Mouse (Mus musculus) MEL (cell line): ENCODE measurements at regions not wholly inside any gene's neighbourhood (a gene's known extent, or its start where the extent isn't known, plus 50 kb on each side); places are given as distances from the start of the nearest gene placed in this dataset.

Experiments used
- DNase-seq: peaks from one replicate; pipeline ENCODE4 v3.0.0; 2011; ENCODE audit warnings: low read depth, low spot score
- H3K27ac ChIP-seq: 2 replicates; pipeline ENCODE4 v1.5.1; 2012; ENCODE audit warnings: low read depth, mild to moderate bottlenecking, control low read depth, low read length, moderate library complexity; ENCODE audit not compliant: control insufficient read depth
- H3K27me3 ChIP-seq, 2 experiments: fragments of 150-350 bp in 1 of 2; sonication (generic) in 1 of 2; 2 replicates each; pipeline ENCODE4 v1.6.1; 2012; ENCODE audit warnings: low read length in 2 of 2, mild to moderate bottlenecking in 2 of 2, improper control_type of control experiment in 1 of 2, moderate library complexity in 1 of 2; ENCODE audit not compliant: insufficient read depth in 2 of 2, control insufficient read depth in 1 of 2
- H3K36me3 ChIP-seq, 2 experiments: 2 replicates each; pipeline ENCODE4 v1.6.1; 2012 to 2014; ENCODE audit warnings: low read length in 2 of 2, improper control_type of control experiment in 1 of 2, inconsistent platforms in 1 of 2, mild to moderate bottlenecking in 1 of 2; ENCODE audit not compliant: insufficient read depth in 2 of 2, control insufficient read depth in 1 of 2
- H3K4me1 ChIP-seq, 2 experiments: fragments of 150-350 bp in 1 of 2; sonication (generic) in 1 of 2; 2 replicates each; pipeline ENCODE4 v1.6.1; 2012; ENCODE audit warnings: low read length in 2 of 2, improper control_type of control experiment in 1 of 2, mild to moderate bottlenecking in 1 of 2; ENCODE audit not compliant: insufficient read depth in 2 of 2, control insufficient read depth in 1 of 2
- H3K4me3 ChIP-seq, 2 experiments: fragments of 150-350 bp in 1 of 2; sonication (generic) in 1 of 2; 2 replicates each; pipeline ENCODE4 v1.5.1; 2012; ENCODE audit warnings: low read depth in 2 of 2, low read length in 2 of 2, mild to moderate bottlenecking in 2 of 2, moderate library complexity in 2 of 2, control low read depth in 1 of 2, improper control_type of control experiment in 1 of 2; ENCODE audit not compliant: control insufficient read depth in 1 of 2, insufficient read depth in 1 of 2
- H3K79me2 ChIP-seq: 2 replicates; pipeline ENCODE4 v1.6.1; 2012; ENCODE audit warnings: mild to moderate bottlenecking, low read length, moderate library complexity; ENCODE audit not compliant: control insufficient read depth, poor library complexity, insufficient read depth
- H3K9ac ChIP-seq: 2 replicates; pipeline ENCODE4 v1.6.1; 2012; ENCODE audit warnings: low read depth, mild to moderate bottlenecking, control low read depth, low read length, moderate library complexity; ENCODE audit not compliant: control insufficient read depth, poor library complexity, severe bottlenecking
- H3K9me3 ChIP-seq: fragments of 150-350 bp; sonication (generic); replicated peaks from 2 replicates; pipeline ENCODE4 v1.6.1; 2012; ENCODE audit warnings: mild to moderate bottlenecking, low read length, improper control_type of control experiment, moderate library complexity; ENCODE audit not compliant: insufficient read depth
- CHD1 ChIP-seq: IDR thresholded peaks from 2 replicates; pipeline ENCODE4 v1.6.1; 2012; ENCODE audit warnings: low read depth, mild to moderate bottlenecking, inconsistent platforms, low read length, improper control_type of control experiment
- HCFC1 ChIP-seq: IDR thresholded peaks from 2 replicates; pipeline ENCODE4 v1.6.1; 2012; ENCODE audit warnings: low read depth, mild to moderate bottlenecking, inconsistent platforms, low read length, improper control_type of control experiment, moderate library complexity
- JUND ChIP-seq: IDR thresholded peaks from 2 replicates; pipeline ENCODE4 v1.6.1; 2011; ENCODE audit warnings: low read depth, mild to moderate bottlenecking, improper control_type of control experiment, low read length
- MAFK ChIP-seq: IDR thresholded peaks from 2 replicates; pipeline ENCODE4 v1.6.1; 2011; ENCODE audit warnings: low read depth, mild to moderate bottlenecking, low read length, improper control_type of control experiment, borderline replicate concordance
- MAZ ChIP-seq: IDR thresholded peaks from 2 replicates; pipeline ENCODE4 v1.6.1; 2012; ENCODE audit warnings: low read depth, mild to moderate bottlenecking, inconsistent platforms, low read length, improper control_type of control experiment
- MEF2A ChIP-seq: IDR thresholded peaks from 2 replicates; pipeline ENCODE4 v1.6.1; 2014; ENCODE audit warnings: low read depth, mild to moderate bottlenecking, inconsistent platforms, low read length, improper control_type of control experiment; ENCODE audit not compliant: poor library complexity, insufficient replicate concordance, severe bottlenecking; ENCODE audit errors: extremely low read depth
- MYC ChIP-seq: IDR thresholded peaks from 2 replicates; pipeline ENCODE4 v1.6.1; 2011; ENCODE audit warnings: low read depth, mild to moderate bottlenecking, low read length, improper control_type of control experiment, moderate library complexity
- POLR2AphosphoS2 ChIP-seq: IDR thresholded peaks from 2 replicates; pipeline ENCODE4 v1.6.1; 2011; ENCODE audit warnings: low read length, improper control_type of control experiment
- RAD21 ChIP-seq: IDR thresholded peaks from 2 replicates; pipeline ENCODE4 v1.6.1; 2011; ENCODE audit warnings: mild to moderate bottlenecking, low read depth, low read length, improper control_type of control experiment
- SIN3A ChIP-seq: IDR thresholded peaks from 2 replicates; pipeline ENCODE4 v1.6.1; 2012; ENCODE audit warnings: low read length, improper control_type of control experiment, inconsistent platforms
- TBP ChIP-seq: IDR thresholded peaks from 2 replicates; pipeline ENCODE4 v1.8.0; 2011; ENCODE audit warnings: low read depth, low read length, improper control_type of control experiment
- UBTF ChIP-seq: IDR thresholded peaks from 2 replicates; pipeline ENCODE4 v1.6.1; 2012; ENCODE audit warnings: low read depth, mild to moderate bottlenecking, inconsistent platforms, low read length, improper control_type of control experiment, moderate library complexity, borderline replicate concordance; ENCODE audit not compliant: insufficient read depth
- USF2 ChIP-seq, 2 experiments: IDR thresholded peaks; 2 replicates each; pipeline ENCODE4 v1.6.1; 2011 to 2012; ENCODE audit warnings: improper control_type of control experiment in 2 of 2, low read length in 2 of 2, borderline replicate concordance in 1 of 2, inconsistent platforms in 1 of 2, low read depth in 1 of 2, mild to moderate bottlenecking in 1 of 2; ENCODE audit not compliant: insufficient read depth in 1 of 2
- ZC3H11A ChIP-seq: IDR thresholded peaks from 2 replicates; pipeline ENCODE4 v1.6.1; 2012; ENCODE audit warnings: low read depth, mild to moderate bottlenecking, inconsistent platforms, low read length, improper control_type of control experiment
- ZKSCAN1 ChIP-seq: IDR thresholded peaks from 2 replicates; pipeline ENCODE4 v1.6.1; 2012; ENCODE audit warnings: low read depth, mild to moderate bottlenecking, inconsistent platforms, low read length, improper control_type of control experiment, moderate library complexity
- ZNF384 ChIP-seq: IDR thresholded peaks from 2 replicates; pipeline ENCODE4 v1.6.1; 2012; ENCODE audit warnings: low read depth, mild to moderate bottlenecking, inconsistent platforms, low read length, improper control_type of control experiment

- TF ChIP-seq ZKSCAN1 = no peak
- TF ChIP-seq, all 39 proteins: peak for 0
Observed at GRCm38 (mm10) chr10:19426835-19427234, 70.5 kb downstream of the Olig3 start (continued).

DNA sequence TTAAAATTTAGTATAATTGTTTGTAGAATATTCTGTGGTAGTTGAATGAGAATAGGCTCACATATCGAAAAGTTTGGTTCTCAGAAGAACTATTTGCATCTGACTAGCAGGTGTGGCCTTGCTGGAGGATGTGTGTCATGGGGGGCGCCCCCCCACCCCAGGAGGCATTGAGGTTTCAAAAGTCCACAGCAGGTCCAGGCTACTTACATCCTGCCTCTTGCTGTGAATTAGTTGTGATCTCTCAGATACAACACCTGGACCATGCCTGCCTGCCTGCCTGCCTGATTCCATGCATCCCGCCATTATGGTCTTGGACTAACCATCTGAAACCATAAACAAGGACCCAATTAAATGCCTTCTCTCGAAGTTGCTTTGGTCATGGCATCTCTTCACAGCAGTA lies 76.2 kb downstream of the Olig3 start:
- H3K9me3 ChIP-seq = no peaks in the 10 kb centered on the region
- H3K9ac ChIP-seq = no peak overlapping the region
- H3K79me2 ChIP-seq = no peaks in the 10 kb centered on the region
- TF ChIP-seq TBP (no peak), MAZ (no peak), JUND (no peak), MEF2A (no peak), CHD1 (no peak), HCFC1 (no peak), USF2 (IDR thresholded peaks at IDR 0.05; ENCODE audit: borderline replicate concordance in 1 of 2, insufficient read depth in 1 of 2, low read depth in 1 of 2, low read length in 2 of 2) (no peak), ZNF384 (no peak), MAFK (no peak), UBTF (no peak), SIN3A (no peak)
- no peak for DNase-seq
- no peak overlapping the region for H3K27ac ChIP-seq
- no peaks in the 10 kb centered on the region for H3K4me1 ChIP-seq
- no peaks in the 10 kb centered on the region for H3K36me3 ChIP-seq
- H3K27me3 ChIP-seq = no peaks in the 10 kb centered on the region; a peak in 1 of 4 replicates
- no peak overlapping the region for H3K4me3 ChIP-seq

- H3K79me2 ChIP-seq = no peaks in the 10 kb centered on the region
- no peaks in the 10 kb centered on the region for H3K4me1 ChIP-seq
- no peak for TF ChIP-seq UBTF
- TF ChIP-seq MAZ = no peak
- TF ChIP-seq POLR2AphosphoS2 = no peak
- TF ChIP-seq ZC3H11A = no peak
- TF ChIP-seq MYC = no peak
- no peak for TF ChIP-seq RAD21
- no peak for DNase-seq
- no peaks in the 10 kb centered on the region; a peak in 1 of 4 replicates for H3K27me3 ChIP-seq
- no peaks in the 10 kb centered on the region for H3K36me3 ChIP-seq
- no peaks in the 10 kb centered on the region for H3K9me3 ChIP-seq
- no peak overlapping the region for H3K9ac ChIP-seq
- no peak overlapping the region for H3K4me3 ChIP-seq
- H3K27ac ChIP-seq = no peak overlapping the region
Observed at GRCm38 (mm10) chr10:19434661-19435060, 78.3 kb downstream of the Olig3 start.
